Comparison of ENCODE assay signal across 8 mouse cellular contexts in genomic region chr2:11777091-11778068, GRCm38 (mm10). TPM values are rescaled to one million over a fixed set of nuclear protein-coding genes. Genes with fewer than 3 reads are reported as not detected.
DNase-seq lines count a peak whose midpoint lies in the region; ATAC-seq and TF ChIP-seq lines count a peak whose summit lies in the region.

Fbh1 (minus strand) TSS chr2:11777582.
Ankrd16 (plus strand) TSS chr2:11777876.

- no peak for TF ChIP-seq EP300 in MEL (IDR thresholded peaks at IDR 0.05; ENCODE audit: low read depth in 1 of 2, low read length in 2 of 2)

- peak within 1 kb of the TSS; percentile 84 for H3K4me2 ChIP-seq in forebrain, postnatal 0 days (ENCODE audit: low read depth)
- peak within 1 kb of the TSS; percentile 95 for H3K4me2 ChIP-seq in lung, embryonic 15.5 days

- peak; percentile 93 for ATAC-seq in forebrain, postnatal 0 days
- ATAC-seq in lung, embryonic 15.5 days (ENCODE audit: borderline replicate concordance, extremely low read depth, low FRiP score, low TSS enrichment) = peak; percentile 96

- H3K27ac ChIP-seq in MEL (ENCODE audit: control insufficient read depth, low read depth, low read length) = peak within 1 kb of the TSS; percentile 75
- H3K27ac ChIP-seq in cerebellum, adult 2 months (ENCODE audit: insufficient read depth, low read length) = peak within 1 kb of the TSS; percentile 78
- peak within 1 kb of the TSS; percentile 94 for H3K27ac ChIP-seq in forebrain, postnatal 0 days (ENCODE audit: low read depth, low read length)
- peak within 1 kb of the TSS; percentile 95 for H3K27ac ChIP-seq in lung, embryonic 15.5 days

- peaks cover 24% of the 10 kb centered on the region for H3K79me2 ChIP-seq in MEL (ENCODE audit: control insufficient read depth, insufficient read depth, low read length, poor library complexity)

- H3K4me1 ChIP-seq in MEL (ENCODE audit: control insufficient read depth in 1 of 2, insufficient read depth in 2 of 2, low read length in 2 of 2) = peaks cover 0 to 10% of the 10 kb centered on the region in 2 experiments; a peak in 1 of 4 replicates
- peaks cover 4% of the 10 kb centered on the region; the same call in 1 of the 2 replicates for H3K4me1 ChIP-seq in cerebellum, adult 2 months (ENCODE audit: control insufficient read depth, insufficient read depth, low read length)
- H3K4me1 ChIP-seq in forebrain, postnatal 0 days (ENCODE audit: insufficient read depth) = peaks cover 17% of the 10 kb centered on the region; the same call in 1 of the 2 replicates
- peaks cover 27% of the 10 kb centered on the region for H3K4me1 ChIP-seq in lung, embryonic 15.5 days

- DNase-seq in MEL (ENCODE audit: low read depth, low spot score) = peak; percentile 100
- peak; percentile 100 for DNase-seq in cerebellum, adult 2 months
- peak; percentile 100 for DNase-seq in forebrain, postnatal 0 days
- DNase-seq in heart, postnatal 4 days = peak; percentile 100
- DNase-seq in layer of hippocampus, adult 8-10 months (ENCODE audit: low spot score in 2 of 2) = peak; percentile 99 to 100
- DNase-seq in ovary, adult 18-20 months (ENCODE audit: low spot score) = peak; percentile 99
- DNase-seq in thymus, postnatal 0 days (ENCODE audit: low spot score) = peak; percentile 100

- under 1% methylated on average over 73 of the region's 73 CpGs for WGBS in cerebellum, adult 2 months
- 2% methylated on average over 73 of the region's 73 CpGs for WGBS in forebrain, postnatal 0 days
- under 1% methylated on average over 73 of the region's 73 CpGs for WGBS in lung, embryonic 15.5 days

- TF ChIP-seq RAD21 in MEL (IDR thresholded peaks at IDR 0.05; ENCODE audit: low read depth, low read length) = no peak

- H3K36me3 ChIP-seq in MEL (ENCODE audit: control insufficient read depth in 1 of 2, insufficient read depth in 2 of 2, low read length in 2 of 2) = peaks cover 0 to 7% of the 10 kb centered on the region in 2 experiments; a peak in 2 of 4 replicates
- peaks cover 9% of the 10 kb centered on the region for H3K36me3 ChIP-seq in forebrain, postnatal 0 days (ENCODE audit: insufficient read depth)
- peaks cover 21% of the 10 kb centered on the region for H3K36me3 ChIP-seq in lung, embryonic 15.5 days

- no peaks in the 10 kb centered on the region for H3K9me3 ChIP-seq in MEL (replicated peaks; ENCODE audit: insufficient read depth, low read length)
- H3K9me3 ChIP-seq in forebrain, postnatal 0 days (ENCODE audit: low read length) = no peaks in the 10 kb centered on the region
- H3K9me3 ChIP-seq in lung, embryonic 15.5 days = no peaks in the 10 kb centered on the region

- H3K9ac ChIP-seq in MEL (ENCODE audit: control insufficient read depth, low read depth, low read length, poor library complexity, severe bottlenecking) = peak within 1 kb of the TSS; percentile 89
- H3K9ac ChIP-seq in forebrain, postnatal 0 days = peak within 1 kb of the TSS; percentile 84
- peak within 1 kb of the TSS; percentile 84 for H3K9ac ChIP-seq in lung, embryonic 15.5 days

- no peaks in the 10 kb centered on the region for H3K27me3 ChIP-seq in MEL (ENCODE audit: control insufficient read depth in 1 of 2, insufficient read depth in 2 of 2, low read length in 2 of 2)
- no peaks in the 10 kb centered on the region for H3K27me3 ChIP-seq in cerebellum, adult 2 months (ENCODE audit: control insufficient read depth, insufficient read depth, low read length)
- H3K27me3 ChIP-seq in forebrain, postnatal 0 days (ENCODE audit: insufficient read depth, low read length) = no peaks in the 10 kb centered on the region
- H3K27me3 ChIP-seq in lung, embryonic 15.5 days = no peaks in the 10 kb centered on the region

- H3K4me3 ChIP-seq in MEL (ENCODE audit: control insufficient read depth in 1 of 2, insufficient read depth in 1 of 2, low read depth in 2 of 2, low read length in 2 of 2) = peak within 1 kb of the TSS; percentile 80 to 92
- H3K4me3 ChIP-seq in cerebellum, adult 2 months (replicated peaks; ENCODE audit: insufficient read depth, low read depth, low read length) = peak within 1 kb of the TSS; percentile 73
- H3K4me3 ChIP-seq in forebrain, postnatal 0 days (ENCODE audit: low read depth, low read length) = peak within 1 kb of the TSS; percentile 68
- H3K4me3 ChIP-seq in lung, embryonic 15.5 days = peak within 1 kb of the TSS; percentile 80

- TF ChIP-seq POLR2A in MEL (IDR thresholded peaks at IDR 0.05; ENCODE audit: control insufficient read depth in 1 of 2, insufficient read depth in 1 of 2, low read depth in 1 of 2, low read length in 2 of 2, poor library complexity in 1 of 2) = peak; percentile 5 to 69; a peak in 2 of 4 replicates
- peak; percentile 52; the same call in 1 of the 2 replicates for TF ChIP-seq POLR2A in cerebellum, adult 2 months (IDR thresholded peaks at IDR 0.05; ENCODE audit: borderline replicate concordance, insufficient read depth, low read length)

- no peak for TF ChIP-seq CTCF in MEL (IDR thresholded peaks at IDR 0.05 in 2 of 3, conservative IDR thresholded peaks at IDR 0.05 in 1 of 3; ENCODE audit: control insufficient read depth in 1 of 3, insufficient read depth in 1 of 3, low read depth in 2 of 3, low read length in 3 of 3, poor library complexity in 1 of 3, severe bottlenecking in 1 of 3)
- 0 out of 2 replicates have a peak, but pooled peaks have one; percentile 5 for TF ChIP-seq CTCF in cerebellum, adult 2 months (IDR thresholded peaks at IDR 0.05; ENCODE audit: borderline replicate concordance, insufficient read depth, low read depth, low read length)
- peak; percentile 29 for TF ChIP-seq CTCF in forebrain, postnatal 0 days (IDR thresholded peaks at IDR 0.05; ENCODE audit: low read depth)

TF ChIP-seq in MEL, 35 proteins besides CTCF, POLR2A, EP300 and RAD21 (continues in another document):
- TF ChIP-seq MYB (IDR thresholded peaks at IDR 0.05; ENCODE audit: low read depth, low read length) (no peak), JUND (IDR thresholded peaks at IDR 0.05; ENCODE audit: low read depth, low read length) (no peak), GABPA (IDR thresholded peaks at IDR 0.05; ENCODE audit: low read depth, low read length) (no peak), MAX (IDR thresholded peaks at IDR 0.05; ENCODE audit: low read length) (0 out of 2 replicates have a peak, but pooled peaks have one; percentile 26), MAZ (IDR thresholded peaks at IDR 0.05; ENCODE audit: low read depth, low read length) (peak; percentile 70; the same call in 1 of the 2 replicates), NELFE (IDR thresholded peaks at IDR 0.05; ENCODE audit: low read depth, low read length) (peak; percentile 68), UBTF (IDR thresholded peaks at IDR 0.05; ENCODE audit: borderline replicate concordance, insufficient read depth, low read depth, low read length) (no peak), POLR2AphosphoS2 (IDR thresholded peaks at IDR 0.05; ENCODE audit: low read length) (no peak; the same call in 1 of the 2 replicates), USF2 (IDR thresholded peaks at IDR 0.05; ENCODE audit: borderline replicate concordance in 1 of 2, insufficient read depth in 1 of 2, low read depth in 1 of 2, low read length in 2 of 2) (no peak), KAT2A (conservative IDR thresholded peaks at IDR 0.05; ENCODE audit: low read depth, low read length) (no peak), MYC (IDR thresholded peaks at IDR 0.05; ENCODE audit: low read depth, low read length) (no peak), TBP (IDR thresholded peaks at IDR 0.05; ENCODE audit: low read depth, low read length) (peak; percentile 75; the same call in 1 of the 2 replicates), POLR2AphosphoS5 (IDR thresholded peaks at IDR 0.05; ENCODE audit: borderline replicate concordance, low read depth, low read length) (no peak), ZC3H11A (IDR thresholded peaks at IDR 0.05; ENCODE audit: low read depth, low read length) (no peak), NRF1 (IDR thresholded peaks at IDR 0.05; ENCODE audit: insufficient read depth, low read depth, low read length, poor library complexity, severe bottlenecking) (no peak), ZNF384 (IDR thresholded peaks at IDR 0.05; ENCODE audit: low read depth, low read length) (no peak), CHD1 (IDR thresholded peaks at IDR 0.05; ENCODE audit: low read depth, low read length) (no peak), ZKSCAN1 (IDR thresholded peaks at IDR 0.05; ENCODE audit: low read depth, low read length) (no peak), ELF1 (IDR thresholded peaks at IDR 0.05; ENCODE audit: low read depth, low read length) (0 out of 2 replicates have a peak, but pooled peaks have one; percentile 46), ZMIZ1 (IDR thresholded peaks at IDR 0.05; ENCODE audit: low read depth, low read length) (no peak; the same call in 1 of the 2 replicates), GATA1 (IDR thresholded peaks at IDR 0.05; ENCODE audit: low read depth, low read length) (no peak), ETS1 (IDR thresholded peaks at IDR 0.05; ENCODE audit: low read depth, low read length) (no peak)

RNA-seq across cellular contexts. Expression of gene Fbh1, which starts in this region (rescaled TPM):
- 33.7 and 34.9 TPM in 2 replicates for total RNA-seq in MEL (2012; rRNA removed)
- 10 to 100 TPM in 1 of 2 experiments, not detected in 1; 44.9 TPM for polyA plus RNA-seq in MEL (2012; ENCODE audit: insufficient read depth in 1 of 2, insufficient read length in 2 of 2, low read depth in 1 of 2, low replicate concordance in 2 of 2, missing spikeins in 1 of 2)
- polyA plus RNA-seq in cerebellum, adult 2 months (2012; rRNA removed) = 66.8 and 71.9 TPM in 2 replicates
- total RNA-seq in forebrain, postnatal 0 days (2014; rRNA removed) = 84.0 and 98.9 TPM in 2 replicates
- polyA plus RNA-seq in forebrain, postnatal 0 days (2015; fragmentation: Nextera tagmentation; extraction: Ambion mirVana) = 64.8 and 66.2 TPM in 2 replicates
- 10 to 100 TPM; 69.1 to 69.5 TPM for total RNA-seq in heart, postnatal 4 days (2021)
- 10 to 100 TPM; 68.9 to 94.6 (median 72.0) TPM for total RNA-seq in layer of hippocampus, adult 8-10 months (2022)
- 98.8 and 105 TPM in 2 replicates for polyA plus RNA-seq in lung, embryonic 15.5 days (2015; fragmentation: Nextera tagmentation; extraction: Ambion mirVana)
- polyA plus RNA-seq in thymus, postnatal 0 days (2015; fragmentation: Nextera tagmentation; extraction: Ambion mirVana) = 63.0 and 65.7 TPM in 2 replicates

RNA-seq across cellular contexts. Expression of gene Ankrd16, which starts in this region (rescaled TPM):
- total RNA-seq in MEL (2012; rRNA removed) = 11.6 and 12.9 TPM in 2 replicates
- 10 to 100 TPM in 1 of 2 experiments, not detected in 1; 23.5 TPM for polyA plus RNA-seq in MEL (2012; ENCODE audit: insufficient read depth in 1 of 2, insufficient read length in 2 of 2, low read depth in 1 of 2, low replicate concordance in 2 of 2, missing spikeins in 1 of 2)
- 92.5 and 95.3 TPM in 2 replicates for polyA plus RNA-seq in cerebellum, adult 2 months (2012; rRNA removed)
- 51.1 and 57.1 TPM in 2 replicates for total RNA-seq in forebrain, postnatal 0 days (2014; rRNA removed)
- 18.5 and 26.9 TPM in 2 replicates for polyA plus RNA-seq in forebrain, postnatal 0 days (2015; fragmentation: Nextera tagmentation; extraction: Ambion mirVana)
- 10 to 100 TPM; 31.0 to 35.5 TPM for total RNA-seq in heart, postnatal 4 days (2021)
- total RNA-seq in layer of hippocampus, adult 8-10 months (2022) = 10 to 100 TPM; 49.0 to 65.8 (median 61.4) TPM
- polyA plus RNA-seq in lung, embryonic 15.5 days (2015; fragmentation: Nextera tagmentation; extraction: Ambion mirVana) = 34.6 and 41.7 TPM in 2 replicates
- 28.3 and 41.2 TPM in 2 replicates for polyA plus RNA-seq in thymus, postnatal 0 days (2015; fragmentation: Nextera tagmentation; extraction: Ambion mirVana)

Comparison
In these comparisons a context has a peak if more than half of its experiments do, and no peak if none do; other contexts are left out.
1. Peak in every context shown above with its lines: DNase-seq, ATAC-seq, H3K4me3 ChIP-seq and H3K27ac ChIP-seq.
2. CTCF ChIP-seq: peak in cerebellum, adult 2 months (single experiment) and forebrain, postnatal 0 days (single experiment); none in MEL (0 of 3).